Mouse (Mus musculus) thymus, postnatal 36 days (tissue): Measurements from ENCODE around the gene Mier3.
"Not testable (repeated sequence)": the region's sequence is repeated elsewhere in the genome, so short reads cannot be mapped to it uniquely, and the experiment has no call there.

ENCODE experiments used
- DNase-seq, 2 experiments: peaks; one replicate each; pipeline ENCODE4 v3.0.0; 2022; ENCODE audit warnings: mixed read lengths in 2 of 2

Mier3 gene

DNA sequence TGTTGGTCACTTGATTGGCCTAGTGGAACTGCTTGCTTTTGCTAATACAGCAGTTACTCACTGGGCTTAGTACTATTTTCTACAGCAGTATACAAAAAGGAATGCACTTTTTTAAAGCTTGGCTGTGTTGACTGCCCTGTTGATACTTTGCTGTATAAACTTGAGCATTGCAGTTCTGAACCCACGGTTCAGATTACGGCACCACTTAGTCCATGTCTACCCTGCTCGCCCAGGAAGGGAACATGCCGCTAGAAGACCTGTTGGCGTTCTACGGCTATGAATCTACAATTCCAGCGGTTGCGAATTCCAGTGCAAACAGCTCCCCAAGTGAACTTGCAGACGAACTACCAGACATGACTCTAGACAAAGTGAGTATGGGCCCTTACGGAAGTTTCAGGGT lies 22.6 kb downstream of the Mier3 start:
- DNase-seq = no peak

DNA sequence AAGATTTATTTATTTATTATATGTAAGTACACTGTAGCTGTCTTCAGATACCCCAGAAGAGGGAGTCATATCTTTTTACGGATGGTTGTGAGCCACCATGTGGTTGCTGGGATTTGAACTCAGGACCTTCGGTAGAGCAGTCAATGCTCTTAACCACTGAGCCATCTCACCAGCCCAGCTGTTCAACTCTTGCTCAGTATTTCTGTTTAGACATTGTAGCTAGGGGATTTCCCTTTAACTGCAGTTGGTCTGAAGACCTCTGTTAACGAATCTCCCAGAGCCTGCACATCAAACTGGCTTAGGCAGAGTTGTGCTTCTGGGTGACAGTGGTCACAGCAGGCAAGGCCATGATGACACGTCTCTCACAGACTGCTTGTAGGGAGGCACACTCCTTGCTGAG lies 23.2 kb downstream of the Mier3 start:
- not testable (repeated sequence) for DNase-seq

DNA sequence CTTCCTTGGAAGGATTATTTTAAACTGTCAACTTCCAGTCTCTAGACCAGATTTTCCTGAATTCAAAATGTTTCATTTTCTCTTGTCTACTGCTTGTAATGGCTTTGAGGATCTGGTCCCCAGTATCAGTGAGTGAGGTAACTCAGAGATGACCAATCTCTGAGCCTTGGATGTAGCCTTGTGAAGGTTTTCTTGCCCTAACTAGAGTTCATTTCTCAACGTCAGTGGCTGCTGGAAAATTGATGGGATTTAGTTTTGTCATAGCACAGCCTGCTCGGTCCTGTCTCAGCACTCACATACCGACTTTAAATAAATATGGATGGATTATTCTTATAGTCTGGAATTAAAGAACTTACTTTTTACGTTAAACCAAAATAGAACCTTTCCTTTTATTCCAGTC lies 29.8 kb downstream of the Mier3 start:
- no peak for DNase-seq

DNA sequence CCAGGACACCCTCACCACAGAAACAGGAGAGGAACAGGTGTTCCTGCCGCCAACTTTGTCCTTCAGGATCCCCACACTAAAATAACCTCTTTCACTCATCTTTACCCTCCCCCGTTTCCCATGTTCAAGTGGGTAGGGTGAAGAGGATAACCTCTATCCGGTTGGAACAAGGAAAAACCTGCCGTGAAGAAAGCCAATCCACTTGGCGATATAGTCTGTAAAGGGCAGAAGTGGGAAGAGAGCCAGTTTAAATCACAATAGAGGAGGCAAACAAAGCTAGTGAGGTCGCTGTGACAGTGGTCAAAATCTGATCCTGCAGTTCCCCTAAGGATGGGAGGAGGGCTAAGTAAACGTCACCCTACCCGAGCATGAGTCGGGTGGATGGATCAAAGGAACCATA lies 38.9 kb downstream of the Mier3 start:
- DNase-seq = no peak

DNA sequence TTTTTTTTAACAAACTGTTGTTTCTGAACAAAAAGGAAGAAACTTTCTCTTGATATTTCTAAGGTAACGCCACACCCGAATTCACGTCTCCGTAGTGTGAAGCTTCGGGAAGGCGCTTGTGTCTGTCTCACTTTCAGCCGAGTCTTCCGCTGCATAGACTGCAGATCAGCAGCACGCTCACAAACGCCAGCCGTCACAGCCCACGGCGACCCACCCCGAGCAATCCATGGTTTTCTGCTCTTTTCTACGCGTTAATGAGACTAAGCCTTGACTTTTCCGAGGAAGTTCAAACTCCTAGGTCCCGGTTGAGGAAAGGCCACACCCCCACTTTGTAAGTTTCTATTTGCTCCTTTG lies 44.0 kb downstream of the Mier3 start:
- DNase-seq = no peak

DNA sequence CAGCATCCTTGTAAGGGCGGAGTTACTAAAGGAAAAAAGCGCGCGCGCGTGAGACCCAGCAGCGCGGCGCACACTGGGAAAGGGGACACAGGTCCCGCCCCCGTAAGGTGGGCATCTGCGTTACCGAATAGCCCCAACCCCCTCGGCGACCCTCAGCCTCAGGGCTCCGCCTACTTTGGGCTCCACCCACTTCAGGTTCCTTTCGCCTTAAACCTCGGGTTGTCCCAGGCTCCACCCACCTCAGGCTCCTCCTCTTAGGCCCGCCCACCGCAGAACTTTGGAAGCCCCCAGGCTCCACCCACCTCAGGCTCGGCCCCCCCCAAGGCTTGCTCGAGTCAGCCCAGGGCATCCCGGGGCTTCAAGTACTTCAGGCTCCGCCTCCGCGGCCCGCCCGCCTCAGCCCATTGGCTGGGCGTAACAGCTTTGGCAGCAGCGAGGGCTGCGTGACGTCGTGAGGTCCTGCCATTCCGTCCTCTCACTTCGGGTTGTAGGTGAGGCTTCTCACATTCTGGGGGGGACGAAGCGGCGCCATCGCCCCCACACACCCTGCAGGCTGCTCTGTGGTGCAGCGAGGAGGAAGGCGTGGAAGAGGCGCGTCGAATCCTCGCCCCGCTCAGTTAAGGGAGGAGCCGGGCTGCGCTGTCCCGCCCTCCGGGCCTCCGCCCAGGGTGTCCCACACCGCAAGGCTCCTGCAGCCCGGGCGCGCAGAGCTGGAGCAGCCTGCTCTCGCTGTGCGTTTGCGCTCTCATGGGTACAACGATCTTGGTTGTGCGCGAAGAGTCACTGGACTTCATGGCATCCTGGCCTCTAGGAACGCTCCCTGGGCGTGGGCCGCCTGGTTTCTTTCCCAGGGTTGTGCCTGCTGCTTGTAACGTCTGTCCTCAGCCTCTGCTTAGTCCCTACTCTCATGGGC lies 44.6 kb downstream of the Mier3 start:
- peak; percentile 99 for DNase-seq

DNA sequence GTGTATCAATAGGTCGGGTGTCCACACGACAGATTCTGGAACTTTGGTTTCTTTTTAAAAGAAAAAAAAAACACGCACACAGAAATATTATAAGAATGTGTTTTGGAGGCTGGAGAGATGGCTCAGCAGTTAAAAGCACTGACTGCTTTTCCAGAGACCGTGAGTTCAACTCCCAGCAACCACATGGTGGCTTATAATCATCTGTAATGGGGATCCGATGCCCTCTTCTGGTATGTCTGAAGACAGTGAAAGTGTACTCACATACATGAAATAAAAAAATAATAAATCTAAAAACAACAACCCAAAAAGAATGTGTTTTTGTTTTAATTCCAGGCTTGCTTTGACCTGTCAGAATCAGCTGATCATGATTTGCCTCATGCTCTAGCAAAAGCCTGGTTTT lies 46.1 kb downstream of the Mier3 start:
- no peak for DNase-seq

DNA sequence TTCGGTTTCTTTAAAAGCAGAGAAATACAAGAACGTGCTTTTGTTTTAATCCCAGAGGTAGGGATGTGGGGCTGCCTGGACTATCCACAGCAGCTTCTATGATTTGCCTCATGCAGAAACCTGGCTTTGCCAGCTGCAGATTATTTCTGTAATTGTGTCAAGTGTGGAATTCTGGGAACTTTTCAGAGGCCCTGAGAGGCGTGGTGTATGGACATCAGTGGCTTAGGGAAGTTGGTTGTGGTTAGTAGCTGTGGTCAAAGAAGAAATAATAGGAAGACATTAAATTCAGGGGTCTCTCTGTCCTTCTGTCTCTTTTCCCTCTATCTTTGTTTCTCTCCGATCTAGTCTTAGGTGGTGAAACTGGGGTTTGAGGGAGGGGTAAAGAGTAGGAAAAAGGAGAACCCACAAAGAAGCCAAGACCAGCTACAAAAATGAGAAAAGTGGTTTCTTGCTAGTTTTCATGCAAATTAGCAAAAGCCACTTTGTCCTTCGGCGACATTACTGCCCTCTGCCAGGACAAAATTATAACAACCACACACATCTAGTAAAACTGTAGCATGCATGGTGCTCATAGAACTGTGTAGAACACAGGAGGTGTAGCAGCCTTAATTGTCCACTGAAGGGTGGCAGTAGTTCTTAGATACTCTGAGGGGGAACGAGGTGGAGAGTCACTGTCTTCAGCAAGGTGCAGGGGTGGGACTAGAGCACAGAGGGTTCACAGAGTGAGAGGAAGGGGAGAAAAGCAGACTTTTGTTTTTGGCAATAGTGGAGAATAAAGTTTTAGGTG lies 60.6 kb downstream of the Mier3 start:
- no peak for DNase-seq

DNA sequence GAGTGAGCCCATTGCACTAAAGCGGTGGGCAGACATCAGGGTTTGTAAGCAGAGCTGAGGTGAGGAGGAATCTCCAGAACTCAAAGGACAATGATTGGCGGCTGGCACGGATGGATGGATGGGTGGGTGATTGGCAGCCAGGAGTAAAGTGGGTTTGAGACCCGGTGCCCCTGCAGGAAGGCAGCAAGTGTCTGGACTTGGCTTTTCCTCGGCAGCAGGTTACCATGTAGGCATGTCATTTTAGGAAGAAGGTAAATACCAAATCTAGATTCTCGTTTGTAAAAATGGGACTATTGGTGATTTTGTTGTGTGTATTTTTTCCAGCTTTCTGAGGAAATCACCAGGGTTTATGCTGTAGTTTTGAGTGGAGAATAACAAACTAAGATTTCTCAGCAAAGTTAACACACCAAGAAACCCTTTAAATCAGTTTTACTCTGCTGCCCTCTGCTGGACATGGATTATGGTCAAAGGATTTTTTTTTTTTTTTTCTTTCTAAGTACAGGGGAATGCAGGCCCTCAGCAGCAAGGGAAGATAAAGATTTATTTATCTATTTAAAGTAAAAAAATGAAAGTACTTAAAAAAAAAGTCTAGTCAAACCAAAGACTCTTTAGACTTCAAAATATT lies 61.3 kb downstream of the Mier3 start:
- DNase-seq = no peak

DNA sequence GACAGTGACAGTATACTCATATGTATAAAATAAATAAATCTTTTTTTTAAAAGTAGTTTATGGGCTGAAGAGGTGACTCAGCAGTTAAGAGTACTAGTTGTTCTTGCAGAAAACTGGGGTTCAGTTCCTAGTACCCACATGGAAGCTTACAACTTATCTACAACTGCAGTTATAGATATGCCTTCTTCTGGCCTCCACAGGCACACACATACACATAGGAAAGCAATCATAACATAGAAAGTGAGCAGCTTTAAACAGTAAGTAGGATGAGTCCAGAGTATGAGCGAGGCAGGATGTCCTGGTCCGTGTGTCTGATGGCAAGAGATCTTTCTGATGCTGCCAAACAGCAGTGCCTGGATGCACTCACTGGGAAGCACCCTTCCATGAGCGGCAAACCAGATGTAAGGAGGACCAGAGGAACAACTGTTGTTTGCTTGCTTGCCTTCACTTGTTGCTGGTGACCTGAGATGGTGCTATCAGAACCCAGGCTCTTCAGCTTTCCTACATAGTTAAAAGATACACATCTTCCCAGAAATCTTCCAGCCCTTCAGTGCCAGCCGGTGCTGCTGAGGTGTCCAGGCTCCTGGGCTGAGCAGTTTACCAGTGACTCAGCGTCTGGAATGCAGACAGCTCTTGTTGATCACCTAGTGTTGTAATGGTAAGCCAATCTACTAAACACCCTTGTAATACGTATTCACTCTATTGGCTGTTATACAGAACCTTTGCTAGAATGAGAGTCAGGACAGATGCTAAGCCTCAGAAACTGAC lies 63.6 kb downstream of the Mier3 start:
- DNase-seq = no peak

DNA sequence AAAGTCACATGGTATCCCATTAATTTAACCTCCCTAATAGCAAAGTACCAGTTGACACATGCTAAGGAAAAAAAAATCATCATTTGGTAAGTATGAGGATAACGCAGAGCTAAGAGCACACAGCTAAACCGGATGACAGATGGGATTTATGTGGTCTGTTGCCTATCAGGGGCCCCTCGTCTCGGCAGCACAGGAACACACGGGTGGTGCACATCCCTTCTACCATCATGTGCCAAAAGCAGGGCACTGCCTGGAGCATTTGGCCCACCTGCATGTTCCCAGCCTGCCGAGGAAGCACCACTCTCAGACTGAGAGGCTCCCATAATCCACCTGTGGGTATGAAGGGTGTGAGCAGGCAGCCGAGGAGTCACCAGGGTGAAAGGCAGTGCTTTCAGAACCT lies 64.4 kb downstream of the Mier3 start:
- DNase-seq = peak in 1 of 2 experiments; percentile 41

DNA sequence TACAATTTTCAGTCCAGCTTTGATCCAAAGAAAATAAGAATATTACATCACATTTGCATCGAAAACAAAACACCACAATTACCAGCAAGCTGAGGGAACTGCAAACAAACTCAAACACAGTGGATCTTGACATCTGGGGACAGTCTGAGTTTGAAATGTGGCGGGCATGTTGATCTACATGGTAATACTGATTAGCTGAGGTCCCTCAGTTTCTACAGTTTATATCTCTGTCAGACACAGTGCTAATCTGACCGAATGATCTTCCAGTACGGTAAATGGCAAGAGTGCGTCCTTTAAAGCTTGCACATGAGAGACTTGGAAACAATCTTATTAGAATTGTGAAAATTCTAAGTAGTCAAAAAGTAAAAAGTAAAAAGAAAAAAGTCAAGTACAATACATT lies 66.1 kb downstream of the Mier3 start:
- DNase-seq = no peak

DNA sequence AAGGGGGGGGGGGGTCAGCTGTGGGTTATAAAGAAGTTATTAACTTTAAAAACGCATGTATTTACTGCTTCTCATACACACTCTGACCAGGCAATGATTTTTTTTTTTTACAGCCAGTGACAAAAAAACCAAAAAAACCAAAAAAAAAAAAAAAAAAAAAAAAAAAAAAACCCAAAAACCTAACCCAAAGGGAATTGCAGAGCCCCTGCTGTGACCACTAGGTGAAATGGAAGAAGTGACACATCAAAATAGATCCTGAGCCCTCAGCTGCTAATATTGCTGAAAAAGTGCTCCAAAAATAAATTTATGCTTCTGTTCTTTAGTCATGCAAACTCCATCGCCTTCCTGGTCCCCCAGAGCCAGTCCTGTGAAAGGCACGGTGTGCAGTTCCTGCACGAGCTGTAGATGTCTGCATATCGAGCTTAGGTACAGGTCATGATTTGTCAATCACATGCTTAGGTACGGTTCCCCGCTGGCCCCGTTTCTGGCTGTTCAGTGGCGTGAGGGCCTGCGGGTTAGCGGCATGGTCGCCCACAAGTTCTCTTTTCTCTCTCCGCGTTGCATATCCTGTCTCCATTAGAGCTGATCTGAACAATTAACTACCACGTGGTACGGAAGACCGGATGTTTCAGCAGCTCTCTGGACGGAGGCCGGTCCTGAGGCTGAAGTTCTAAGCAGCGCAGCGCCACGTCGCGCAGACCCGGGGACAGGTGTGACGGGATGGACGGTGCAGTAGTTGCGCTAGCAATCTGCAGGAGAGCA lies 67.7 kb downstream of the Mier3 start:
- no peak for DNase-seq

DNA sequence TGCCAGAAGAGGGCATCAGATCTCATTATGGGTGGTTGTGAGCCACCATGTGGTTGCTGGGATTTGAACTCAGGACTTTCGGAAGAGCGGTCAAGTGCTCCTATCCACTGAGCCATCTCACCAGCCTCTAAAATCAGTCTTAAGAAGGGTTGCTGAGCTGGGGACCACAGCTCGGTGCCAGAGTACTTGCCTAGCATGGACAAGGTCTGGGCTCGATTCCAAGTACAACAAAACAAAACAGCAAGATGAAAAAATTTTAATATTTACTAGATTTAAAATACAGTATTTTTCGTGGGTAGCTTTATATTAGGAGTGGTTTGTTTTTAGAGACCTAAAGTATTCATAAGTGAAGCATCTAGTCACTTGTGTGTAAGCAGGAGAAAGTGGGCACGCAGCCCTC lies 72.5 kb downstream of the Mier3 start:
- DNase-seq = no peak

DNA sequence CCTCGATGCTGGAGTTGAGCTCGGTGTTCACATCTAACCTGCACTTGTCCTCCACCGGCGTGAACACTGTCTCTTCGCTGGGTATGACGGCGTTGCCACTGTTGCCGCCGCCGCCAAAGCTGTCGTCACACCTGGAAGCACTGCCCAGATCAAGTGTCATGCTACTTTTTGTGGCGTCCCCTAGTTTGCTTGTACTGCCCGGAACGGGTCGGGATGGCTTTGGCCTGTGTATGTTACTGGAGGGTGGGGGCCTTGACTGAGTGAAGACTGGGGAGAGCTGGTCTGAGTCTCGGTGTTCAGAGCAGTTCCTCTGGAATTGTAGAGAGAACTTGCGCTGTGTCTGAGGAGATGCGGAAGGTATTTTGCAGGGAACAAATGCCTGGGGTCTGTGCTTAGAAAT lies 74.6 kb downstream of the Mier3 start:
- no peak for DNase-seq

DNA sequence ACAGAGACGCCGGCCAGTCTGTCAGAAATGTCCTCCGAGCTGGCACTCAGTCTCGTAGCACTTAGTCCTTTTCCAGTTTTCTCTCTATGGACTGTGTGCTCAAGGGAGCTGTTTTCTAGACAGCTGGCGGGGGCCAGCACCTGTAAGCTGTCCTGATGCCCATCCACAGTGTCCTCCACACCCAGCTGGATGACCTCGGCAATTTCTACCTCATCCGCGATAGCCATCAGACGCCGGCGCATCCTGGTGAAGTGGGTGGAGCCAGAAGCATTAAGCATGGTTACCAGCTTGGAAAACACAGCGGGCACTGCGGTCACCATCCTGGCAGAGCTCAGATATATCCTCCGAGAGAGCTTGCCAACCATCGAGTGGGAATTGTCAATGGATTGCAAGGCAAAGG lies 75.2 kb downstream of the Mier3 start:
- no peak for DNase-seq

DNA sequence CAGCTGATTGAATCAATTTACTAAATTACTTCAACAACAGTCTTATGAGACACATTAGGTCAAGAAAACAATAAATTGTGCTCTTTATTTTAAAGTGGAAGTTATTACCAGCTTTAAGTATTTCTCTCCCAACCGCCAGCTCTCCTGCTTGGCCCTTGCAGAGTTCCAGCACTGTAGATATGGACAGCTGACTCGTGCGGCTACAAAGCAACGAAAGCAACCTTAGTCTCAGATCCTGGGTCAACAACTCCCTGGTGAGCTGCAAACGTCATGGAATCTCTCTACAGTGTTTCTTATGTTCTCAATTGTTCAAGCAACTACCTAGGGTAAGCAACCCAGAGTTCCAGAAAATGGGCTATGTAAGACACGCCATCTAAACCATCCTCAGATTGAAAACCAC lies 76.2 kb downstream of the Mier3 start:
- DNase-seq = no peak

DNA sequence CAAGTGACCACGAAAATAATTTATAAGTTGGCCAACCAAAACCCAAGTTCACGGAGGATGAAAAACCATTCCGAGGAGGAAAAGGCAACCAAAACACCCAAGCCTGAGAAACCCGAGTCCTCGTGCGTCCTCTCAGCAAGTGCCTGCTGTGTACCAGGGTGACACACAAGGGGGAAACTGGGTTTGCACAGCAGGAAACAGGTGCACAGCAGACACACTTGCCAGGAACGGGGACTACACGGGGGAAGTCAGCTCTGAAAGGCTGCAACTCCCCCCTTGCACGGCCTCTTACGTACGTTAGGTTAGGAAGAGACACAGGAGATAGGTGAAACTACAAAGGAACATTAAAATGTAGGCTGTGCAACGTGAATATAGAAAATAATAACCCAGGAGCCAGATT lies 81.7 kb downstream of the Mier3 start:
- peak; percentile 40 to 69 for DNase-seq
